Mouse (Mus musculus) T-cell, adult 66 days (primary cell): ENCODE measurements around the gene Vmn2r39. TPM values are rescaled to one million over a fixed set of nuclear protein-coding genes. Genes with fewer than 3 reads are reported as not detected.

Experiments
- total RNA-seq, 2 experiments: library from RNA; stranded (reverse); gene quantifications; 3 replicates in 1 of 2; 4 replicates in 1 of 2; pipeline ENCODE4 v1.2.4; 2023

Vmn2r39 gene
- total RNA-seq = not detected

DNA sequence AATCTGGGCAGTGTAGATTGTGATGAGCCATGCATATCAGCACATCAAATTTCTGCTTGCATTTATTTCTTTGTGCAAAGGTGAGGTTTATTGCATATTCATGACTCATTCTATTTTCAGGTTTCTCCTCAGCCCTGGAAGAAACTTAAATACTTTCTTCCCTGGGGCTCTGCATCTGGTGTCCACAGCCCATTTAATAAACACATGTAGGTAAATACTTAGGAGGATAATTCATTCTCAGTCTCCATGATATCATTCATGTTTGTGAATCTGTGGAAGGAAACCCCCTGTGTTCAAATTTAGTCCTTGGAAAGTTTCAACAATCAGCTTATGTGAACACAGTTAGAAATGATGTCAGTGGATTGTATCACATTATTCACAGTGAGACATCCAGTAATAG lies at the start of gene Vmn2r39:
Vmn2r39 (minus strand) TSS at position 101 of the 400 bp plus-strand sequence.

Other genes starting within 250 kb of the Vmn2r39 start
- gene Vmn2r40, start 99.4 kb downstream of the Vmn2r39 start, total RNA-seq = not detected
- not detected for gene Vmn2r38, start 67.1 kb upstream of the Vmn2r39 start, total RNA-seq
- gene Vmn2r37, start 192.9 kb upstream of the Vmn2r39 start, total RNA-seq = not detected